ENCODE assay signal across 9 mouse cellular contexts in the genomic region with DNA sequence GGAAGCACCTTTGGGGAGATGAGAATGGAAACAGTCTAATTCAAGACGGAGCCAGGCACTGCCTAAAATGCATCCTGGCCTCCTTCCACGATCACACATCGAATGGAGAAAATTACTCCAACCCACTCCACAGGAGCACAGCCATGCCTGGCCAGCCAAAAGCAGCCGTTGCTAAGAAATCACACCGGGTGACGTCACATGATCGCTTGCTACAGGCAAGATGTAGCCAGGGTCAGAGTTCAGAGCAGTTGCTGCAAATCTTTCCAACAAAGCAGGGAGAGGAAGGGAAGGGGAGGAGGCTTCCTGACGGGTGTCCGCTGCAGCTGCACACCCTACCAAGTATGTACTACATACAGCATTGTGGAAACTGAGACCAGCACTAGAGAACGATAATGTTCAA.
DNase-seq lines count a peak whose midpoint lies in the region; ATAC-seq lines count a peak whose summit lies in the region.
"Had no signal": no experiment of that assay in that cellular context is flagged by ENCODE, and none has a peak within 500 bp of the region (broad histone marks: within the 10 kb centered on the region; RNA-seq: fewer than 3 reads in every experiment).

No protein-coding gene starts in this region.

- intact Hi-C loops in left cerebral cortex, postnatal 10 days (cut with DNase I): no loop called here

- ATAC-seq in lung, embryonic 15.5 days (ENCODE audit: borderline replicate concordance, extremely low read depth, low FRiP score, low TSS enrichment): peak; percentile 27; the same call in 1 of the 2 replicates
- ATAC-seq in embryonic facial prominence, embryonic 12.5 days (ENCODE audit: insufficient number of reproducible peaks, insufficient read depth, low FRiP score, low TSS enrichment): peak; percentile 43; the same call in 1 of the 2 replicates
- no peak for ATAC-seq in neural tube, embryonic 15.5 days (ENCODE audit: low FRiP score)

- no peaks in the 10 kb centered on the region for H3K9me3 ChIP-seq in lung, embryonic 15.5 days
- no peaks in the 10 kb centered on the region for H3K9me3 ChIP-seq in embryonic facial prominence, embryonic 12.5 days
- H3K9me3 ChIP-seq in neural tube, embryonic 15.5 days (replicated peaks): no peaks in the 10 kb centered on the region
- H3K9me3 ChIP-seq: neural tube, embryonic 12.5 days had no signal

- 35% methylated on average over 10 of the region's 10 CpGs for WGBS in lung, embryonic 15.5 days
- WGBS in embryonic facial prominence, embryonic 12.5 days: 29% methylated on average over 10 of the region's 10 CpGs
- 14% methylated on average over 10 of the region's 10 CpGs for WGBS in neural tube, embryonic 15.5 days

- H3K9ac ChIP-seq in lung, embryonic 15.5 days: no peak overlapping the region
- no peak overlapping the region for H3K9ac ChIP-seq in embryonic facial prominence, embryonic 12.5 days
- H3K9ac ChIP-seq in neural tube, embryonic 15.5 days (replicated peaks): no peak overlapping the region
- H3K9ac ChIP-seq: neural tube, embryonic 12.5 days had no signal

- H3K4me1 ChIP-seq in lung, embryonic 15.5 days: peaks cover 11% of the 10 kb centered on the region
- peaks cover 42% of the 10 kb centered on the region for H3K4me1 ChIP-seq in embryonic facial prominence, embryonic 12.5 days
- peaks cover 51% of the 10 kb centered on the region for H3K4me1 ChIP-seq in neural tube, embryonic 15.5 days

- no peak for DNase-seq in lung, postnatal 14 days
- peak; percentile 38 for DNase-seq in heart, postnatal 4 days
- peak; percentile 50 to 80 for DNase-seq in left cerebral cortex, postnatal 10 days (ENCODE audit: extremely low spot score in 1 of 2, low spot score in 2 of 2)
- DNase-seq in spleen, postnatal 4 days (ENCODE audit: low spot score in 2 of 2): no peak
- DNase-seq in ovary, postnatal 36 days (ENCODE audit: low spot score): no peak

- H3K27ac ChIP-seq in lung, embryonic 15.5 days: no peak overlapping the region
- H3K27ac ChIP-seq in embryonic facial prominence, embryonic 12.5 days: peak overlapping the region; percentile 26
- peak overlapping the region; percentile 48; the same call in 1 of the 2 replicates for H3K27ac ChIP-seq in neural tube, embryonic 15.5 days (replicated peaks)
- H3K27ac ChIP-seq: neural tube, embryonic 12.5 days had no signal

- H3K4me2 ChIP-seq in lung, embryonic 15.5 days: no peak overlapping the region
- H3K4me2 ChIP-seq in embryonic facial prominence, embryonic 12.5 days (replicated peaks): no peak overlapping the region
- peak overlapping the region; percentile 15 for H3K4me2 ChIP-seq in neural tube, embryonic 15.5 days
- H3K4me2 ChIP-seq: neural tube, embryonic 12.5 days had no signal

- no peaks in the 10 kb centered on the region for H3K36me3 ChIP-seq in lung, embryonic 15.5 days
- H3K36me3 ChIP-seq in embryonic facial prominence, embryonic 12.5 days: no peaks in the 10 kb centered on the region
- H3K36me3 ChIP-seq in neural tube, embryonic 15.5 days: no peaks in the 10 kb centered on the region

- no peaks in the 10 kb centered on the region for H3K27me3 ChIP-seq in lung, embryonic 15.5 days
- H3K27me3 ChIP-seq in embryonic facial prominence, embryonic 12.5 days: no peaks in the 10 kb centered on the region
- no peaks in the 10 kb centered on the region for H3K27me3 ChIP-seq in neural tube, embryonic 15.5 days (replicated peaks)
- H3K27me3 ChIP-seq: neural tube, embryonic 12.5 days had no signal

- H3K4me3 ChIP-seq in lung, embryonic 15.5 days: no peak overlapping the region
- no peak overlapping the region for H3K4me3 ChIP-seq in embryonic facial prominence, embryonic 12.5 days
- no peak overlapping the region for H3K4me3 ChIP-seq in neural tube, embryonic 15.5 days (replicated peaks)
- H3K4me3 ChIP-seq: neural tube, embryonic 12.5 days had no signal

Comparison
In these comparisons a context has a peak if more than half of its experiments do, and no peak if none do; other contexts are left out.
1. DNase-seq: peak in heart, postnatal 4 days (single experiment) and left cerebral cortex, postnatal 10 days (2 of 2); none in lung, postnatal 14 days (single experiment), spleen, postnatal 4 days (0 of 2) and ovary, postnatal 36 days (single experiment).